Mouse (Mus musculus): ENCODE data around the gene Car11.

Gene Car11

GRCm38 (mm10) chr7:45689800-45690199 lies 9.8 kb upstream of the Car11 start:
- no peak for DNase-seq (ENCODE audit: low spot score in 2 of 2)

- no peak for DNase-seq (ENCODE audit: low spot score in 2 of 2)
Observed at GRCm38 (mm10) chr7:45692364-45692763, 7.3 kb upstream of the Car11 start.

GRCm38 (mm10) chr7:45693921-45694591 lies 5.6 kb upstream of the Car11 start, which contains the start of gene Sec1:
Gene Sec1, minus strand, starts transcription at chr7:45694402.
- no peak for DNase-seq (ENCODE audit: low spot score in 2 of 2)

- no peak for DNase-seq (ENCODE audit: low spot score in 2 of 2)
Observed at GRCm38 (mm10) chr7:45695098-45695497, 4.5 kb upstream of the Car11 start.

GRCm38 (mm10) chr7:45697894-45698293 lies 1.7 kb upstream of the Car11 start:
- no peak for DNase-seq (ENCODE audit: low spot score in 2 of 2)

GRCm38 (mm10) chr7:45700301-45701015 lies 815 bp downstream of the Car11 start:
- DNase-seq (ENCODE audit: low spot score in 2 of 2): peak; percentile 62 to 78

GRCm38 (mm10) chr7:45701072-45701471 lies 1.4 kb downstream of the Car11 start:
- no peak for DNase-seq (ENCODE audit: low spot score in 2 of 2)

- no peak for DNase-seq (ENCODE audit: low spot score in 2 of 2)
Observed at GRCm38 (mm10) chr7:45701607-45702006, 2.0 kb downstream of the Car11 start.

- DNase-seq (ENCODE audit: low spot score in 2 of 2): no peak
Observed at GRCm38 (mm10) chr7:45702316-45702715, 2.7 kb downstream of the Car11 start.

GRCm38 (mm10) chr7:45702809-45703520 lies 3.3 kb downstream of the Car11 start:
- DNase-seq (ENCODE audit: low spot score in 2 of 2): no peak

- DNase-seq (ENCODE audit: low spot score in 2 of 2): no peak
Observed at GRCm38 (mm10) chr7:45703521-45704033, 3.9 kb downstream of the Car11 start.

GRCm38 (mm10) chr7:45704046-45704559 lies 4.5 kb downstream of the Car11 start:
- peak in 1 of 2 experiments; percentile 71 for DNase-seq (ENCODE audit: low spot score in 2 of 2)

- peak; percentile 98 to 99 for DNase-seq (ENCODE audit: low spot score in 2 of 2)
Observed at GRCm38 (mm10) chr7:45704730-45705442, 5.2 kb downstream of the Car11 start, which contains the start of gene Dbp. Gene Dbp, plus strand, starts transcription at chr7:45705088.

GRCm38 (mm10) chr7:45705443-45705864 lies 5.8 kb downstream of the Car11 start:
- DNase-seq (ENCODE audit: low spot score in 2 of 2): no peak

- peak; percentile 77 to 83 for DNase-seq (ENCODE audit: low spot score in 2 of 2)
Observed at GRCm38 (mm10) chr7:45705873-45706281, 6.2 kb downstream of the Car11 start.

- DNase-seq (ENCODE audit: low spot score in 2 of 2): peak; percentile 87 to 90
Observed at GRCm38 (mm10) chr7:45706721-45707241, 7.1 kb downstream of the Car11 start.

- DNase-seq (ENCODE audit: low spot score in 2 of 2): peak; percentile 93 to 97
Observed at GRCm38 (mm10) chr7:45707375-45707967, 7.8 kb downstream of the Car11 start.

- DNase-seq (ENCODE audit: low spot score in 2 of 2): no peak
Observed at GRCm38 (mm10) chr7:45708221-45708761, 8.6 kb downstream of the Car11 start.

GRCm38 (mm10) chr7:45709036-45709435 lies 9.4 kb downstream of the Car11 start:
- DNase-seq (ENCODE audit: low spot score in 2 of 2): no peak

GRCm38 (mm10) chr7:45709677-45710355 lies 10.2 kb downstream of the Car11 start:
- no peak for DNase-seq (ENCODE audit: low spot score in 2 of 2)
